Mouse (Mus musculus): Measurements from ENCODE around the gene 4931428L18Rik. TPM values are rescaled to one million over a fixed set of nuclear protein-coding genes. Genes with fewer than 3 reads are reported as not detected.

The 4931428L18Rik gene
- polyA plus RNA-seq (2012; rRNA removed) = not detected in 2 replicates

GRCm38 (mm10) chr1:31222564-31222963 lies at the start of gene 4931428L18Rik, which contains the start of gene Pih1d3:
Gene 4931428L18Rik (minus strand): TSS chr1:31222684.
Gene Pih1d3 (plus strand): TSS chr1:31222838.

DNA sequence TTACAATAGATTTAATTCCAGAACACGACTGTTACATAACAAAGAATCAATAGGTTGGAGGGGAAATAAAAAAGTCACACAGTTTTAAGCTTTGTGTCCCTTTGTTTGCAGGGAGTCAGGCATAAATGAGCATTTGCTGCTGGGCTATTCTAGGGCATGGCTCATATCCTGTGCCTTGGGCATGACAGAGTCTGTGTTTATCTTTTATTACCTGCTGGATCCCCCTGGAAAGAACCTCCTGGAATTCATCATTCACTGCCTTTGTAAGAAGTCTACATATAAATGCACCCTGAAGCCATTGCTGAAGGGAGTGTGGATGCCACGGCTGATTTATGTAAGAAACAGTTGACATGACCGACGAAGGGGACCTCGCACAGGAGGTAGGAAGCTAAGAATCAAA lies 46.4 kb downstream of the 4931428L18Rik start, which contains the start of gene Lgsn:
Lgsn (plus strand) TSS at position 301 of the 400 bp plus-strand sequence.

DNA sequence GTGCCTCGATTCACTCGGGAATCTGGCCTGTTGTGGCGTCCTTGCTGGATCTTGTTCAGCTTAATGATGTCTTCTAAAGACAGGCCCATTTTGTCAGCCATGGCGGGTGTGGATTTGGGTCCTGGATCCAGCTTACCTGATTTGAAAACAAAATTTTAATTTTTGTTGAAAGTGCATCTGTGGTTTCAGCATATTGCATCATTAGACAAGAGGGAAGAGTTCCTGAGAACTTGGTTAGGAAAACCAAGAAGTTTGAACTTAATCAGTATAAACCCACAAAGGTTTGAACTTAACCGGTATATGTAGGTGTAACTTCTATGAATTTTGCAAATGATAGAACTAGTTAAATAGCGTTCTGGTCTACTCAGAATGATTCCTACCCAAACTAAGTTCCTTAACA lies 244.6 kb downstream of the 4931428L18Rik start, which contains the start of gene AC153137.1:
AC153137.1 (minus strand) TSS at position 101 of the 400 bp plus-strand sequence.

Other genes starting within 250 kb of the 4931428L18Rik start
- not detected in 2 replicates for gene AC153137.1, start 244.7 kb downstream of the 4931428L18Rik start, polyA plus RNA-seq (2012; rRNA removed)
- gene Lgsn, start 46.3 kb downstream of the 4931428L18Rik start, polyA plus RNA-seq (2012; rRNA removed) = 0.04 TPM in 1 of 2 replicates, not detected in the other
- not detected in 2 replicates for gene Pih1d3, start 154 bp upstream of the 4931428L18Rik start, polyA plus RNA-seq (2012; rRNA removed)